Mouse (Mus musculus) c-Kit-positive CD71-positive TER-119-positive erythroid progenitor cells, embryonic 14.5 days (primary cell): ENCODE results near the gene Xirp1.

Experiments
- DNase-seq: peaks from one replicate; pipeline ENCODE4 v3.0.0-alpha.2; 2013; ENCODE audit warnings: low spot score

Gene Xirp1

DNA sequence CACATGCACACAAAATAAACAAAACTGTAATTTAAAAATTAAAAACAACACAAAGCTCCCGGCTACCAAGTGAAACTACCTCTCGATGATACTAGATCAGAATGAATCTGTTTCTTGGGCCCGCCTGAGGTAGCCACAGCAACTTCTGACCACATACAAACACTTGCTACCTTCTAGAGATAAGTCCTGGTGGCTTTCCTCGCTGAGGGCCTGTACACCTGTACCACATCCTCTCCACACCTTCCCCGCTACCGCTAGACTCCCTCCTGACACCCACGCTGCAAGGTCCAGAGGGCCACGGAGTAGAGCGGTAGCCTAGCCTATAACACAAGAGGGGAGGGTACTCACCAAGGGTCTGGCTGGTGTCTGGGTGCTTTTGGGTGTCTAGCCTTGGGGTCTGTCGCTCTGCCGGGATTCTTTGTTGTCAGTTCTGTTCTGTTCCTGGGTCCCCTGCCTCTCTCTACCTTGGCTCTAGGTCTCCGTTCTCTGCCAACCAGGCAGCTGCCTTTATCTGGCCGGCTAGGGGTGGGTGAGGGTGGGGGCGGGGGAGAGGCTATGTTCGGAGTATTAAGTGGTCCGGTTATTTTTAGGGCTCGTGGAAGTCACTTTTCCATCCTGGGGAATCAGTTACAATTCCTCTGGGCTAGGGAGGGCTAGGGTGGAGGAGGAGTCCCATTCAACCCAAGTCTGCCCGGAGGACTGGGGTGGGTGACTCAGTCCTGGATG, at the start of gene Xirp1:
Xirp1 (minus strand) TSS at position 513 of the 726 bp plus-strand sequence.
- DNase-seq = no peak

DNA sequence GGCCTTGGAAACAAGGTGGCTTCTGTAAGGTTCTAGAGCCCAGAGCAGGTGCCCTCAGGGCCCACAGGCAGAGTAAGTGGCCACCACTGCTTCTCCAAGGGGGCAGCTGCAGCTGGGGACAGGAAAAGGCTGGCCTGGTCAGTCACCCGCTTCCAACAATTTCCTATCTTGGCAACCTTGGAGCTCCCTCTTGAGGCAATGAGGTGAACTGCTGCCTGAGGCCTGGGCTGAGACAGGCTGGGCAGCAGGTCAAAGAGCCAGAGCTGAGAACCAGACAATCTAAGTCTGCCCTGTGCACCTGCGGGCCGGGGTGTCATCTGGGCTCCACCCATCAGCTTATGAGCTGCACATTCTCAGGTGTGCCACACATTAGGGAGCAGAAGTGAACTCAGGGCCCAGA, 49.8 kb upstream of the Xirp1 start:
- DNase-seq = peak; percentile 45

DNA sequence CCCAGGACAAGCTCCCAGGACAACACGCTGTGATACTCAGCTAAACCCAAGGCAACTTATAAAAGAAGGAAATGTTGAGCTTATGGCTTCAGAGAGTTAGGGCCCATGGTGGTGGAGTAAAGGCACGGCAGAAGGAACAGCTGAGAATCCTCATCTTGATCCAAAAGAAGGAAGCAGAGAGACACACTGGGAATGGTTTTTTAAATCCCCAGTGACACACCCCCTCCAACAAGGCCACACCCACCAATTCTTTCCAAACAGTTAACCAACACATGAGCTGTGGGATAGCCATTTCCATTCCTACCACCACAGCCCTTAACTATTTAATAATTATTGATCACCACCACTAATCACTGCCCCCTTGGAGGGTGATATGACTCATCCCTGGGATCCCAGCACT, 47.9 kb upstream of the Xirp1 start:
- DNase-seq = no peak

DNA sequence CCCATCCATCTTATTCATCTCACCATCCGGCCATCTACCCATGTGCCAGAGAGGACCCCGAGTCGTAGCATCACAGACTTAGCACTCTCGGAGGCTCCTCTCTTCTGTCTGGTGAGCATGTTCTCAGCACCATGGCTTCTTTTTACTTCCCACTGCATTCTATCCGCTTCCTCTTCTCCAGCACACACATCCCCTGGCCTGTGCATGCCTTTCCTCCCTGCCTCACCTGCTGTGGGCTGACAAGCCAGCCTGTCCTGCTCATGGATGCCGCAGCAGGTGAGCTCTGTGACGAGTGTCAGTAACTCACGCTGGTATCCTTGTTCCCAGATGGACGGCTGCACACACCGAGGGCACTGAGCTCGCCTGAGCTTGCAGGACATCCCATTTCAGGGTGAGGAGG, 46.4 kb upstream of the Xirp1 start, which contains the start of gene Cx3cr1:
Cx3cr1 (minus strand) TSS at position 101 of the 400 bp plus-strand sequence.
- no peak for DNase-seq

DNA sequence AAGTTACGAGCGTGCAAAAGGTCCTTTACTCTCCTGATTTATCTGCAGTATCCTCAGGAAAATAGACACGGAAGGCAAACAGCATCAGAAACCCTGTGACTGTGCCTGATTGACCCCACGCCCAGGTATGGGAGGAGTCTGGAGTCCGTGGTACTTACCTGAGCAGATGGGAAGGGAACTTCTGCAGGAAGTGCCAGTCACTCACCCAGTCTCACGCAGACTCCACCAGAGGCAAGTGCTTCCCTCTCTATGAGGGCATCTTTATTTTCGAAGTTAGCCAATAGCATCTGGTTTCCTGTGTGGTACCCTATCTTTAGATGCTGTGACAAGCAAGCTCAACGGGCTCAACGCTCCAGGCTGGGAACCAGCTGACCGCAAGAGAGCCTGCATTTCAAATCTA, 44.6 kb upstream of the Xirp1 start:
- DNase-seq = no peak

DNA sequence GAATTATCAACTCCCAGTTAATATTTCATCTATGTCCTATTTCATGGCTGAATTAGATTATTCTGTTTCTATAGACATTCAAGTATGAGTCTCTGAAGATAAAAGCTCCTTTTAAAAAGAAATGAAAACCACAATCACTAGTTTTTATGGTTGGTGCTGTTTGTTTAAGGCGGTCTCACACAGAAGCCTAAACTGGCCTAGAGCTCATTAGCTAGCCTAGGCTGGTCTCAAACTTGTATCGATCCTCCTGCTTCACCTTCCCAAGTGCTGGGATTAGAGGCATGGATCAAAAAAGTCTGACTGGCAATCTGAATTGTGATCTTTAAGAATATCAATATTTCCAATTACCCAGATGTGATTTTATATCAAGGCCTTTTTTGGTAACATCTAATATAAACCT, 44.2 kb upstream of the Xirp1 start:
- no peak for DNase-seq

DNA sequence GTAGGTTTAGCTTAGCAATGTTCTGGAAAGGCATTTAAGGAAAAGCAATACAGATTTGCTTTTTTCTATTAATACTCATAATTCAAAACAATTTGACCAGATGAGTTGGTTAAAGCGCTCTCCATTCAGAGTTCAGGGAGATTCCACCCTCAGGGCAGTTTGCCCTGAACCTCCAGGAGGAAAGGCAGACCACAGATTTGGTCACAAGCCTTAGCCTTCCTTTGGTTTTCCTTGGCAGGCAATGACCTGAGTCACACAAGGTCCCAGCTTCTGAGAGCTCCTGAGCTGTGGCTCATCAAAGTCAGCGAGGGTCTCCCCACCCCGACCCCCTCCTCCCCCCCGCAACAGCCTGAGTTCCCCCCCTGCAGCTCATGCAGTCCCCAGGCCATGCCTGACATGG, 40.9 kb upstream of the Xirp1 start:
- DNase-seq = no peak

DNA sequence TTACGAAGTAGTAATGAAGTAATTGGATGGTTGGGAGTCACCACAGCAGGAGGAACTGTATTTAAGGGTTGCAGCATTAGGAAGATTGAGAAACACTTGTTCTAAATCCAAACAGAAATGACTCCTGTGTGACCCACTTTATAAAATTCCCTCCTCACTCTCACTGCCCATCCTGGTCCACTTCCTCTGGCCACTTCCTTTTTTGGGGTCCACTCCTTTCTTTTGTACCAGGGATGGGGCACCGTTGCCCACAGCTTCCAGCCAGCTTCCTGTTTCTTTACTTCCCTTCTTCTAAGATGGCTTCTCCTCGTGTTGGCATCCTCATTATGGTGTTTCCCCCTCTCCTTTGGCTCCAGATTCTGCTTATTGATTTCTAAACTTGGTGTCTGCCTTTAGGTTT, 35.3 kb upstream of the Xirp1 start:
- DNase-seq = no peak

DNA sequence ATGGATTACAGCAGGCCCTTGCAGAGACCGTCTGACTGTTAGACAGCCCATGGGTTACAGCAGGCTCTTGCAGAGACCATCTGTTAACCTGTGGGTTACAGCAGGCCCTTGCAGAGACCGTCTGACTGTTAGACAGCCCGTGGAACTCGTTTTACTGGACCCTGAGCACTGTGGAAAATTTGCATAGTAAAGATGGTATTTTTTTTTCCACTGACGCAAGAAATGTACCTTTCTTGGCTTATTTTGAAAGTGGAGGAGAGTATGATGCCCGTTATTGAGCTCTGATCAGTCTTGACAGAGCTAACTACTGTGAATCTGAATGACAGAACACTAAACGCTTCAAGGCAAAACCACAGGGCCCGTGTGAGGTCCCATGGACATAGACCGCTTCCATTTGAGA, 32.8 kb upstream of the Xirp1 start:
- DNase-seq = no peak

DNA sequence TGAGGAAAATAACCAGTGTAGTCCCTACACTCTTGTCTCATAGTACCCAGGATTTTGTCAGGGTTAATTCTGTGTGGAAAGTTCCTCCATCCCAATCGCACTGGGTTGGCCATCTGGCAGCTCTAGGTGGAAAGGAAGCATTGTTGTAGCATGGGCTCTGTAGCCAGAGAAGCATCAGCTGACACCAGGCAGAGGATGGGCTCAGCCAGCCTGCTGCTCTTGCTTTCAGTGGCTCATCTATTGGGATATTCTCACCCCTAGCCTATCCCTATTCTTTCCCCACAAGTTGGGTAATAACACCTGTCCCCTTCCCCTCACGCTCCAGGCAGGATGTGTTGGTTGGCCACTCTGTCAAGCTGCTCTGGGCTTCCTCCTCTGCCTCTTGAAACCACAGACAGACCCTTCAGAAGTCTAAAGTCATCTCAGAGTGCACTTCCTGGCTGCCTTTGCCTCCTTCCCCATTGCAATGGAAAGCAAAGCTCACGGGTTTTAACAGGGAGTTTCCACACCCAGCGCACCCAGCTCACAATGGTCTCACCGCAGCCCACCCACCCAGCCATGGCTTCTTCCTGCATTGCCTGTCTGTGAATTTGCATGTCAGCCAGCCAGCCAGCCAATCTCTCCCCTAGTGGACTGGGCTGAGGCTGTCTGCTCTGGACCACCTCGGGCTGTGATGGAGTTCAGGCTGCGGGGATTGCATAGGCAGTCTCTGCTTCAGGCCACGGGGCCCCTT, 31.3 kb upstream of the Xirp1 start:
- no peak for DNase-seq

DNA sequence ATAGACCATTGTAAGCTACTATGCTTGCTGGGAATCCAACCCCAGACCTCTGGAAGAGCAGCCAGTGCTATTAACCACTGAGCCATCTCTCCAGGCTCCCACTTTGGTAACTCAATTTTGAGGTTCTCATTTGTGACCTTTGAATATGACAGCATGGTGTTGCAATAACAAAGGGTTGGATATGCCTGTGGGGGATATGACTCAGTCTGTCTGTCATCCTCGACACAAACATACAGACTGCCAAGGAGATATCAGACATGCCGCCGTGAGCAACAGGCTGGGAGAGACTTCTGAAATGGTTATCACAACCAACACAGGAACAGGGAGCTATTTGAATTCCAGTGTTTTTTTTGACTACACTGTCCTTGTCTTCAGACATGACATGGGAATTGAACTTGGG, 26.0 kb upstream of the Xirp1 start:
- DNase-seq = no peak

DNA sequence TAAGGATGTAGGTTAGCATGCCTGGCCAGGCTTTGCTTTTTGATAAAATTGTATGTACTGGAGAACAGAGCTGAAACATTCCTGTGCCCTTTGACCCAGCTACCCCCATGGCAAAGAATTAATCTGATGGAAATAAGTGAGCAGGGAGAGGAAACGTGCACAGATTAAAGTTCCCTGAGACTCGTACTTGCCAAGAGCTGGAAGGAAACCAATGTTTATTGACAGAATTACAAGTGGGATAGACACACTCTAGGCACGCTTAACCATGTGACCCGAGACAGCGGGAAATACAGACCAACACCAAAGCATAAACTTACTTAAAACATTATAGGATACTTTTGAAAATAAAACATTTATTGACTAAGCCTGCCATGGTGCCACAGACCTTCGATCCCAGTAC, 25.1 kb upstream of the Xirp1 start:
- no peak for DNase-seq

DNA sequence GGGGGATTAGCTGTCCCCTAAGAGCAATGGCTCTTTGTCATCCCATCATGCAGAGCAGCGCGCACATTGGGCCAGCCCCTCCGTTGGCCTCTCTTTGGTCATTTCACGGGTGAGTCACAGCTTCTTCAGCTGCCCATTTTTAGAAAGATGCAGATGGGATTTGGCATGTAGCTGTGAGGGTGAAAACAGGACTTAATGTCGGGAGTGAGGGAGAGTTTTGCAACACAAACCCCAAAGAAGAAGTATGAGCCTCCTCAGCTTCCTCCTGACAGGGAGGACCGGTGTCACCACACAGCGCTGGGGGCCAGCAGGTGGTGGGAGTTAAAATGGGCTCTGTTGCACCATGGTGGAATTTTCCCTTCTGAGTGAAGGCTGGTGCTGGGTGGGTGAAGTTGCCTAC, 19.7 kb upstream of the Xirp1 start:
- no peak for DNase-seq

DNA sequence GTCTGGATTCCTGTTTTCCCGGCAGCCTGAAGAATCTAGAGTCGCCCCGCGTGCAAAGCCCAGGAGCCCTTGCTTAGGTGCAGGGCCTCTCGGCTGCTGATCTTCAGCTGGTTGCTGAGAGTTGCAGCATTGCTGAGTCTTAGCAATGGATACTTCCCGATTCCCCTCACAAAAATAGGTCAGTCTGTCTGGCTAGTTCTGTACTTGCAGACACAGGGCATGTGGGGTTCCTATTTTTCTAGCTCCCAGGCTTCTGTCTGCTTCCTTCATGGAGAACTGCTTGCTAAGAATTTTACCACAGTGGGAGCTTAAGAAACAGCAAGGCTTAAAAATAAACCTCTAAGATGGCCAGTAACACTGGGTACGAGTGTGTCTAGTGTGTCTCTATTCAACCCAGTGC, 14.0 kb upstream of the Xirp1 start:
- no peak for DNase-seq

DNA sequence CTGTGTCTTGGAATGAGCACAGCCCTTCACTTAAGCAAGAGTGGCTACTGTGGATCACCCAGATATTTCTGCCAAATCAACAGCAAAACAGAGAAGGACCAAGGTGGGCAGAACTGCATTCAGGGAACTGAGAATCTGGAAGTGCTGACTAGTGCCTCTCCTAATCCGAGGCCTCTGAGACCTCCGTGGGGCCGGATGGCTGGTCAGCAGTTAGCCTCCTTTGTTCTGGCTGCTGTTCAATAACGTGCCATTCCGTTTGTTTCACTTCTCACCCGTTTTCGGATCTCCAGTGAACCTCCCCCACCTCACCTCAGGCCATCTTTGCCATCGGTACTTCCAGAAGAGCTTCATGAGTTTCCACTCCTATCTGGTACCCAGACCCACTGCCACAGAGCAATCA, 11.0 kb upstream of the Xirp1 start:
- DNase-seq = no peak

DNA sequence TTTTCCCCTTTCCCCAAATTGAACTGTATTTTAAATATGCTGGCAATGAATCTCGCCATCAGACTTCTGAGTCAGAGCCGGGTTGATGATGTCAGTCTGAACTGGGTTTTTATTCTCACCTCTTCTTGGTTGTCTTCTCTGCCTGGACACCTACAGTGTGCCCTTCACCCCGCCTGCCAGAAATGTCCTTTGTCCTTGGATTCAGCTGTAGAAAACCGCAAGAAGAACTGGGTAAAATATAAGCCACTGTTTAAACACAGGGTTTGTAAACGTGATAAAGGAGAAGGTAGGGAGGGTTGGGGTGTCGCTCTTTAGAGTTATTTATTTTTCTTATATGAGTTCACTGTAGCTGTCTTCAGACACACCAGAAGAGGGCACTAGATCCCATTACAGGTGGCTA, 9.3 kb upstream of the Xirp1 start:
- no peak for DNase-seq

DNA sequence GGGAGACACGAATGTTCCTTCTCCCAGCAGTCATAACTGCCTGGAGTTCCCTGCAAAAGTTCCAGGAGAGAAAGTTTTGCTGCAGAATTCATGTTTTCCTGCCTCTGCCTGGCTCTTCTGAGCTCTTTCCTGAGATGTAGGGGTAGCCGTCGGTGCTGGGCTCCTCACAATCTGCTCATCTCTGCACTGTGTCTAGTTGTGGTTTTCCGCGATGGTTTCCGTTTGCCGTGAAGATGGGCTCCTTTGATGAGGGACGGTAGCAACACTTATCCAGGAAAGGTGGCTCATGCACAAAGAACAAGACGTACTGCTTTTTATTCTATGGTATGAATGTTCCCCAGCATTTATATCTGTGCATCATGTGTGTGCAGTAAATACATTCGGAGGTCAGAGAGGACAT, 7.0 kb upstream of the Xirp1 start:
- DNase-seq = no peak

DNA sequence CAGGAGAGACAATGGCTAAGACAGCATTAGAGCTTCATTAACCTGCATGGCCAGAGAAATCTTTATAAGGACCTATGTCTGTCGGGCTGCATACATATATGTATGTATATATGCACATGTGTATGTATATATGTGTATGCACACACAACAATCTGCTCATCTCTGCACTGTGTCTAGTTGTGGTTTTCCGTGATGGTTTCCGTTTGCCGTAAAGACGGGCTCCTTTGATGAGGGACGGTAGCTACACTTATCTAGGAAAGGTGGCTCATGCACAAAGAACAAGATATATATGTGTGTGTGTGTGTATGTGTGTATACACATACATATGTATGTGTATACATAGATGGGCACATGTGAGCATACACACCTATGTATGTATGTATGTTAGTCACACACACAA, 6.5 kb upstream of the Xirp1 start:
- DNase-seq = no peak

DNA sequence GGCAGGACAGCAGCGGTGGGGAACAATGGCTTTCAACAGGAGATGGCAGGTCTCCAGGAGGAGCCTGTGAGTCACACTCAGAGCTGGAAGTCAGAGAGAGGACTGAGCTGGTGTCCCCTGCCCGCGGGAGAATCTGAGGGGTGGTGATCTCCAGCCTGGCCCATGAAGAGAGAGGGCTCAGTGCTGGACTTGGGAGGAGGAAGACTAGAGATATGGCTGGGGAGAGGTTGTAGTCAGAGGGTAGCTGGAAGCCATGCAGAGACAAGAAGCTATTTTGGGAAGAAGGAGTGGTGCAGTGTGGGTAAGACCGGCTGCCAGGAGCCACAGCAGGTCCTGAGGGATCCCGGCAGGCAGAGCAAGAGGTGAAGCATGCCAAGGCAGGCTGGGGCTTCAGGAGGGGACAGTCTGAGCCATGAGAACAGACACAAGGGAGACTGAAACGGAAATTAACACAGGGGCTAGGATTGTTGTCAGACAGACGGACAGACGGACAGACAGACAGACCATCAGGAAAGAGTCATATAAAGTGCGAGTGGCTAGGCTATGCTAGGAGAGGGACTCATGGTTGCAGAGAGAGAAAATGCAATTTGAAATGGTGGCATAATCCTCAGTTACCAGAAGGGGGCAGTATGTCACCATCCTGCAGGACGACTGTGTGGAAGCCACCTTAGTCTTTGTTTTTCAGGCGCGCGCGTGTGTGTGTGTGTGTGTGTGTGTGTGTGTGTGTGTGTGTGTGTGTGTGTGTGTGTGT, 4.2 kb upstream of the Xirp1 start:
- DNase-seq = peak; percentile 40

DNA sequence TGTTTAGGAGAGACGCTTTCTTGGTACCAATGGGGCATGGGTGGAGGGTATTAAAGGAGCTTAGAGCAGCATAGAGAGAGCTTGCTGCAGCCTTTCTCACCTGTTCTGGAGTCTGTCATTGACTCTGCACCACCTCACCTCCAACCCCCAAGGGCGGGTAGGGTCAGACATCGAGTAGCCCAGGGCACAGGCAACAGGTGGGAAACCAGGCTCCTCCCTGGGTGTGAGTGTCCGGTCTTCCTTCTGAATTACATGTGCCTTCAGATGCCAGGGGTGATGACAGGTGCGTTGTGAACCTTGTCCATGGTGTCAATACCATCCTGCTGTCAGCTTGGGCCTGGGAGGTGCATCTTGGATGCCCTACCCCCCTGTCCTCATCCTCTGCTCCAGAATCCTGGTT, 1.2 kb upstream of the Xirp1 start:
- DNase-seq = no peak

DNA sequence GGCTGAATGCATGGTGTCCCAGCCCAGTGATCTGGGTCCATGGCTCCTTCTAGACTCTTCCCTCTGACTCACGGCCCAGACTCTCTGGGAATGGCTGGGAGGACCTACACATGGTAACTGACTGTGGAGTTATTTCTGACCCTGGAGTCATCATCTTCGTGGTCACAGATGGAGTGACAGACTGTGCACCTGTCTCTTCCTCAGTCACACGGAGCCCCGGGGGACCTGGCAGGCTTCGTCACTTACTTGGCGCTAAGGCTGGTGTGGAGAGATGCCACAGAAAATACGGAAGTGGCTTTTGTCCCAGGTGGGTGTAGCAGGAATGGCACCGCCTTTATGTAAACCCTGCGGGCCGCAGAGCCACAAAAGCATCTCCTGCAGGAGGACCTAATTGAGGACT, 773 bp upstream of the Xirp1 start:
- no peak for DNase-seq

DNA sequence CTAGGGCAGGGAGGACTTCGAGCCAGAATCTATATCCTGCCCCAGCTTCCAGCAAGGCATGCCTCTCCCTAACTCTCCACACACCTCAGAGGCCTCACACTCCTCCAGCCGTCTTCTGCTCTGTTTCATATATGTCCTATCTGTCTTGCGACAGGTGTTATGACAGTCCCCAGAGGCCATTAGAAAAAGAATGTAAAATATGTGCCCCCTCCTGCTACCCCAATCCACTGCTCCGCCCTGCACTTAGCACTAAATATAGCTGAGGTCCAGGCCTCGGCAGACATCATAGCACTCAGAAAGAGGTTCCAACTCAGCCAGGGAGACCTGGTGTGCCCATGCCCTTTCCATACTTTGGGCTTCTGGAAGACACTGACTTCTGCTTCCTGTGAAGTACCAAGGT, 2.2 kb downstream of the Xirp1 start:
- no peak for DNase-seq

DNA sequence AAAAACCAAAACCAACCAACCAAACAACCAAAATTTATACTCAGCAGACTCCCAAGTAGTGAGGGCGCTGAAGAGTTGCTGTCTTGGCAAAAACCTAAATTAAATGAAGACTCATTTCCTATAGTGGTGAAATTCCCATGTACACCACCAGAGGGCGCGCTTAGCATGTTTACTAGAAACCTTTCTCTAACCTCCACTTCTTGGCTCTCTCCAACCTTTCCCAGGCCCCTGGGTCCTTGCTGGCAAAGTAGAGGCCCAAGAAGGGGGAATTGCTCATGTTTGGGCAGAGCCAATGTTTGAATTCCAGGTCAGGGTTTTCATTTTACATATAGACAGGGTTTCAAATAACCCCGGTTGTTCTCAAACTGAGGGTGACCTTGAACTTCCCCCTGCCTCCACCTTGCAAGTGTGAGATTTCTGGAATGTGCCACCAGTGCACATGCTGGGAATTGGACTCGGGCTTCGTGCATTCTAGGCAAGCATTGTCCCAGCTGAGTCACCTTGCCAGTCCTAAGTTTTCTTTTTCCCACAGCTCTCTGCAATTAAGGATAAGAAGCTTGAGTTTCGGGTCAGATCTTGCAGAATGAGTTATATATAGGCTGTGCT, 3.0 kb downstream of the Xirp1 start:
- peak; percentile 54 for DNase-seq
